Mouse (Mus musculus): ENCODE measurements around the gene Gpr19. TPM values are rescaled to one million over a fixed set of nuclear protein-coding genes. Genes with fewer than 3 reads are reported as not detected.

Gpr19 gene
- polyA plus RNA-seq, 1 experiment = 26.3 TPM

DNA sequence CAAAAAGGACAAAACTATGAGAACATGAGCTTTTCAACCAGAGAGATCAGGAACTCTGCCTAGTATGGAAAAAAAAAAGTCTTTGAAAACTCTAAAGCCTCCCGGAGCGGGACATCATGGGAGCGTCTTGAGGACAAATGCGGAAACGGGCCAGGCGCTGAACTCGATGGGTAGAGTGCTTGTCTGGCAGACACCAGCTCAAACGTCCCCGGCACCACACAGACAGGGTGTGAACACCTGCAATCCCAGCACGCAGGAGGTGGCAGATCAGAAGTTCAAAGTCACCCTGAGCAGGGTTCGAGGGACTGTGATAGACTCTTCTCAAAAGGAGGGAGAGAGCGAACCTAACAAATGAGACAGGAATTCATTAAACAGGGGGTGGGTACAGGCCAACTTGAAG lies 37.0 kb downstream of the Gpr19 start:
- TF ChIP-seq POLR2A (IDR thresholded peaks at IDR 0.05; ENCODE audit: insufficient read depth, low read length) (no peak), CTCF (IDR thresholded peaks at IDR 0.05; ENCODE audit: low read depth, low read length) (no peak), EP300 (IDR thresholded peaks at IDR 0.05; ENCODE audit: insufficient read depth, low read depth, low read length) (no peak)
- Histone ChIP-seq H3K4me3 (ENCODE audit: low read depth, low read length) (no peak overlapping the region), H3K9me3 (replicated peaks; ENCODE audit: control insufficient read depth, insufficient read depth, low read length, poor library complexity, severe bottlenecking) (no peaks in the 10 kb centered on the region), H3K27ac (ENCODE audit: insufficient read depth, low read length) (no peak overlapping the region), H3K4me1 (ENCODE audit: control insufficient read depth, insufficient read depth, low read length) (no peaks in the 10 kb centered on the region), H3K27me3 (ENCODE audit: control insufficient read depth, insufficient read depth, low read length, poor library complexity, severe bottlenecking) (no peaks in the 10 kb centered on the region), H3K9ac (ENCODE audit: low read depth, poor library complexity, severe bottlenecking) (no peak overlapping the region), H3K36me3 (ENCODE audit: control insufficient read depth, insufficient read depth, low read length, poor library complexity, severe bottlenecking) (no peaks in the 10 kb centered on the region)

GRCm38 (mm10) chr6:134860275-134860674 lies 38.1 kb downstream of the Gpr19 start:
- Histone ChIP-seq H3K4me1 (ENCODE audit: control insufficient read depth, insufficient read depth, low read length) (no peaks in the 10 kb centered on the region), H3K36me3 (ENCODE audit: control insufficient read depth, insufficient read depth, low read length, poor library complexity, severe bottlenecking) (no peaks in the 10 kb centered on the region), H3K27me3 (ENCODE audit: control insufficient read depth, insufficient read depth, low read length, poor library complexity, severe bottlenecking) (no peaks in the 10 kb centered on the region), H3K9me3 (replicated peaks; ENCODE audit: control insufficient read depth, insufficient read depth, low read length, poor library complexity, severe bottlenecking) (no peaks in the 10 kb centered on the region), H3K9ac (ENCODE audit: low read depth, poor library complexity, severe bottlenecking) (no peak overlapping the region), H3K27ac (ENCODE audit: insufficient read depth, low read length) (no peak overlapping the region), H3K4me3 (ENCODE audit: low read depth, low read length) (no peak overlapping the region)
- no peak for TF ChIP-seq EP300 (IDR thresholded peaks at IDR 0.05; ENCODE audit: insufficient read depth, low read depth, low read length)
- no peak for TF ChIP-seq POLR2A (IDR thresholded peaks at IDR 0.05; ENCODE audit: insufficient read depth, low read length)
- no peak for TF ChIP-seq CTCF (IDR thresholded peaks at IDR 0.05; ENCODE audit: low read depth, low read length)

- Histone ChIP-seq H3K9me3 (replicated peaks; ENCODE audit: control insufficient read depth, insufficient read depth, low read length, poor library complexity, severe bottlenecking) (no peaks in the 10 kb centered on the region), H3K27ac (ENCODE audit: insufficient read depth, low read length) (no peak overlapping the region), H3K4me3 (ENCODE audit: low read depth, low read length) (no peak overlapping the region), H3K4me1 (ENCODE audit: control insufficient read depth, insufficient read depth, low read length) (no peaks in the 10 kb centered on the region), H3K36me3 (ENCODE audit: control insufficient read depth, insufficient read depth, low read length, poor library complexity, severe bottlenecking) (no peaks in the 10 kb centered on the region), H3K9ac (ENCODE audit: low read depth, poor library complexity, severe bottlenecking) (no peak overlapping the region), H3K27me3 (ENCODE audit: control insufficient read depth, insufficient read depth, low read length, poor library complexity, severe bottlenecking) (no peaks in the 10 kb centered on the region)
- TF ChIP-seq EP300 (IDR thresholded peaks at IDR 0.05; ENCODE audit: insufficient read depth, low read depth, low read length) (no peak), POLR2A (IDR thresholded peaks at IDR 0.05; ENCODE audit: insufficient read depth, low read length) (no peak)
Measured at GRCm38 (mm10) chr6:134859021-134859420, 39.4 kb downstream of the Gpr19 start.

GRCm38 (mm10) chr6:134855926-134856325 lies 42.5 kb downstream of the Gpr19 start:
- Histone ChIP-seq H3K9ac (ENCODE audit: low read depth, poor library complexity, severe bottlenecking) (no peak overlapping the region), H3K27ac (ENCODE audit: insufficient read depth, low read length) (no peak overlapping the region), H3K27me3 (ENCODE audit: control insufficient read depth, insufficient read depth, low read length, poor library complexity, severe bottlenecking) (no peaks in the 10 kb centered on the region), H3K36me3 (ENCODE audit: control insufficient read depth, insufficient read depth, low read length, poor library complexity, severe bottlenecking) (no peaks in the 10 kb centered on the region), H3K4me3 (ENCODE audit: low read depth, low read length) (no peak overlapping the region), H3K9me3 (replicated peaks; ENCODE audit: control insufficient read depth, insufficient read depth, low read length, poor library complexity, severe bottlenecking) (no peaks in the 10 kb centered on the region), H3K4me1 (ENCODE audit: control insufficient read depth, insufficient read depth, low read length) (no peaks in the 10 kb centered on the region)
- TF ChIP-seq EP300 (IDR thresholded peaks at IDR 0.05; ENCODE audit: insufficient read depth, low read depth, low read length) (no peak), POLR2A (IDR thresholded peaks at IDR 0.05; ENCODE audit: insufficient read depth, low read length) (no peak), CTCF (IDR thresholded peaks at IDR 0.05; ENCODE audit: low read depth, low read length) (no peak)

DNA sequence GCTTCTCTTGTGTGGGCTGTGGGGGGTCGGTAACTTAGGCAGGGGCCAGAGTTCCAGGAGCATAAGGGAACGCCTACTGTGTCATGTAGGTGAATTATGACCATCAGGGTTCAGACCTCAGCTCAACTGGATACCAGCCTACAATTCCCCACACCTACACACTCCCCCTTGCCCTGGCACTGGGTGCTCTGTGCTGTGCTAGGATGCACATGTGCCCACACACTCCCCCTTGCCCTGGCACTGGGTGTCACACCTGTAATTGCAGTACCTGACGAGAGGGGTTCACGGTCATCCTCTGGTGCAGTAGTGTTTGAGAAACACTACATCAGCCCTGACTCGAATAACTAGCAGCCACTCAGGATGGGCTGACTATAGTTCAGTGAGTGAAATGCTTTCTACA lies 43.6 kb downstream of the Gpr19 start:
- no peak overlapping the region for H3K9ac ChIP-seq (ENCODE audit: low read depth, poor library complexity, severe bottlenecking)
- no peaks in the 10 kb centered on the region for H3K9me3 ChIP-seq (replicated peaks; ENCODE audit: control insufficient read depth, insufficient read depth, low read length, poor library complexity, severe bottlenecking)
- H3K4me3 ChIP-seq (ENCODE audit: low read depth, low read length) = no peak overlapping the region
- no peaks in the 10 kb centered on the region for H3K4me1 ChIP-seq (ENCODE audit: control insufficient read depth, insufficient read depth, low read length)
- TF ChIP-seq EP300 (IDR thresholded peaks at IDR 0.05; ENCODE audit: insufficient read depth, low read depth, low read length) (no peak), POLR2A (IDR thresholded peaks at IDR 0.05; ENCODE audit: insufficient read depth, low read length) (no peak), CTCF (IDR thresholded peaks at IDR 0.05; ENCODE audit: low read depth, low read length) (no peak)
- no peaks in the 10 kb centered on the region for H3K27me3 ChIP-seq (ENCODE audit: control insufficient read depth, insufficient read depth, low read length, poor library complexity, severe bottlenecking)
- no peak overlapping the region for H3K27ac ChIP-seq (ENCODE audit: insufficient read depth, low read length)
- no peaks in the 10 kb centered on the region for H3K36me3 ChIP-seq (ENCODE audit: control insufficient read depth, insufficient read depth, low read length, poor library complexity, severe bottlenecking)

DNA sequence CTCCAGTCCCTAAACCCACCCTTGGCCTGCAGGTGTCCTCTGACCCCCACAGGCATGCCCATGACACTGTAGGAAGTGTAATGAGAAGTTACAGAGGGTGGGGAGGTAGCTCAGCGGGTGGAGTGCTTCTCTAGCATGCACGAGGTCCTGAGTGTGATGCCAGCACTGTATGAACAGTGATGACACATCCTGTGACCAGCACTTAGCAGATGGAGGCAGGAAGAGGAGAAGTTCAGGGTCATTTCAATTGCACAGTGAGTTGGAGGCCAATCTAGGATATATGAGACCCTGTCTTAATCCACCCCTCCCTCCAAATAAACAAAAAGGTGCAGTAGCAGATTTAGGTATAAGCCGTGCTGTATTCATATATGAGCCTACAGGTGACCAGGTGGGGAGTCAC lies 48.4 kb downstream of the Gpr19 start:
- no peak for TF ChIP-seq CTCF (IDR thresholded peaks at IDR 0.05; ENCODE audit: low read depth, low read length)
- no peak for TF ChIP-seq POLR2A (IDR thresholded peaks at IDR 0.05; ENCODE audit: insufficient read depth, low read length)
- TF ChIP-seq EP300 (IDR thresholded peaks at IDR 0.05; ENCODE audit: insufficient read depth, low read depth, low read length) = no peak
- Histone ChIP-seq H3K27me3 (ENCODE audit: control insufficient read depth, insufficient read depth, low read length, poor library complexity, severe bottlenecking) (no peaks in the 10 kb centered on the region), H3K4me3 (ENCODE audit: low read depth, low read length) (no peak overlapping the region), H3K27ac (ENCODE audit: insufficient read depth, low read length) (no peak overlapping the region), H3K36me3 (ENCODE audit: control insufficient read depth, insufficient read depth, low read length, poor library complexity, severe bottlenecking) (no peaks in the 10 kb centered on the region), H3K4me1 (ENCODE audit: control insufficient read depth, insufficient read depth, low read length) (peaks cover 2% of the 10 kb centered on the region), H3K9me3 (replicated peaks; ENCODE audit: control insufficient read depth, insufficient read depth, low read length, poor library complexity, severe bottlenecking) (no peaks in the 10 kb centered on the region), H3K9ac (ENCODE audit: low read depth, poor library complexity, severe bottlenecking) (no peak overlapping the region)
